Mouse (Mus musculus) forebrain, embryonic 13.5 days (tissue): ENCODE results near the gene Rnf19b. TPM values are rescaled to one million over a fixed set of nuclear protein-coding genes. Genes with fewer than 3 reads are reported as not detected.
A peak's percentile ranks its signal among the peaks of the same experiment; 100 is the strongest.

Experiments
- ATAC-seq: fragments of 200-750 bp; cut with Nextera tagmentation; 2 replicates; pipeline ENCODE4 v1.8.0; 2017
- H3K27ac ChIP-seq: fragments of 300-500 bp; sonication (generic); 2 replicates; pipeline ENCODE4 v1.5.1; 2015; ENCODE audit warnings: inconsistent platforms, mild to moderate bottlenecking, moderate library complexity
- H3K27me3 ChIP-seq: fragments of 300-500 bp; sonication (generic); 2 replicates; pipeline ENCODE4 v1.6.1; 2015; ENCODE audit warnings: mild to moderate bottlenecking, inconsistent platforms
- H3K36me3 ChIP-seq: fragments of 300-500 bp; sonication (generic); 2 replicates; pipeline ENCODE4 v1.6.1; 2015; ENCODE audit warnings: mild to moderate bottlenecking, inconsistent platforms; ENCODE audit not compliant: poor library complexity, severe bottlenecking
- H3K4me1 ChIP-seq: fragments of 300-500 bp; sonication (generic); 2 replicates; pipeline ENCODE4 v1.6.1; 2015; ENCODE audit warnings: inconsistent platforms
- H3K4me2 ChIP-seq: fragments of 300-500 bp; sonication (generic); 2 replicates; pipeline ENCODE4 v1.6.1; 2015; ENCODE audit warnings: inconsistent platforms, mild to moderate bottlenecking, moderate library complexity
- H3K4me3 ChIP-seq: fragments of 300-500 bp; sonication (generic); 2 replicates; pipeline ENCODE4 v1.5.1; 2015; ENCODE audit warnings: mild to moderate bottlenecking, inconsistent platforms
- H3K9ac ChIP-seq: fragments of 300-500 bp; sonication (generic); 2 replicates; pipeline ENCODE4 v1.6.1; 2015; ENCODE audit warnings: mild to moderate bottlenecking, inconsistent platforms
- H3K9me3 ChIP-seq: fragments of 300-500 bp; sonication (generic); replicated peaks from 2 replicates; pipeline ENCODE4 v1.6.1; 2016; ENCODE audit warnings: inconsistent platforms
- WGBS: fragments of 180-500 bp; shearing (Covaris S2); methylation state at CpG from one replicate; pipeline ENCODE4 v1.1.7; 2015; 5-methylcytosine and 5-hydroxymethylcytosine counted together
- polyA plus RNA-seq: library from polyadenylated mRNA; unstranded; fragments of >200 nt; fragmentation: Nextera tagmentation; extraction: Ambion mirVana; gene quantifications from 2 replicates; pipeline ENCODE4 v1.2.1, GENCODE M21; 2015

The Rnf19b gene
- polyA plus RNA-seq, 1 experiment from 2014 or later: 12.9 TPM

DNA sequence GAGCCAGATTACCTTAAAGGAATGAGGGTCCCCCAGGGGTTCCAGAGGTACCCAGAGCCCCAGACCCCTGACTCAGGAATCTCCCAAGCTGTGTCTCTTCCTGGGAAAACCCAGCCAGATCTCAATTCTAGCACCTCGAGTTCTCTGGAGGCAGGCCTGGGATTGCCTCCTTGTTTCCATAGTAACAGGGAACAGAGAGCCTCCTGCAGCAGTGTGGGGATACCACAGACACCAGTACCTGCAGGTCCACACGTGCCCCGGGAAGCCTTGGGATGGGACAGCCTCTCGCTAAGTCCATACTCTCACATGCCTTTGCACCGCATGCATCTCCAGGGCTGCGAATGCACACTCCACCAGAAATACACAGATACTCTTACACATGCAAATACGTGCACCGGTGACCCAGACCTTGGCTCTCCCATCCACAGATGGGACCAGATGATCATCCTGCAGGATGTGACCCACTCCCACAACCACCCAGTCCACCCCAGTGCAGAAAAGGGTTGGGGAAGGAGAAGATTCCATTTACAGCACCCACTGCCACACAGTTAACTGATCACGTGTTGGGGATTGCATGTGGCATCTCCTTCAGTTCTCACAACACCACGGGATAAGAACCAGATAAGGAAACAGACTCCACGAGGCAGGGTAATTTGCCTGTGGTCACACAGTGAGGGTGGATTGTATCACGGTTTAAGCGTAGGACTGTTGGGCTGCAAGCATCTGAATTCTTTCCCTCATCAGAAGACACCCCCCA, 70.7 kb downstream of the Rnf19b start:
- Histone ChIP-seq H3K27me3 (peaks cover 17% of the 10 kb centered on the region), H3K4me2 (no peak overlapping the region), H3K36me3 (no peaks in the 10 kb centered on the region), H3K4me1 (peaks cover 46% of the 10 kb centered on the region), H3K27ac (no peak overlapping the region), H3K9me3 (no peaks in the 10 kb centered on the region), H3K4me3 (no peak overlapping the region), H3K9ac (no peak overlapping the region)
- ATAC-seq: no peak
- 70% methylated on average over 13 of the region's 13 CpGs for WGBS

DNA sequence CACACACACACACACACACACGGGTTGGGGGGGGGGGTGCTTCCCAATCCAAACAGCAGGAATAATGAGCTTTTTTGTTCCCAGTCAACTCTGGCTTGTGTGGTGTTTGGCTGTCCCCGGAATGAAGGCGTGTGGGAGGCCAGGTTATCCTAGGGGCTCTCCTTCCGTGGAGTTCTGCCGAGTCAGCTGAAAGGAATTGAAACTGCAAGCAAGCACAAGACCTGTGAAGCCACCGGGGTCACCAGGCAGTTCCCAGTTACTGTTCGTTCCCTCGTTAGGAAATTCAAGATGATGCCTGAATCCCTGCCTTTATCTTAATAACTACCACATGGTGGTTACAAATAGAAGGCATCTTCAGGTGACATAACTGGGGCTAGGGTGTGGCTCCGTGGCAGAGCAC, 71.3 kb downstream of the Rnf19b start:
- no peaks in the 10 kb centered on the region for H3K36me3 ChIP-seq
- no peak overlapping the region for H3K4me3 ChIP-seq
- H3K4me1 ChIP-seq: peaks cover 45% of the 10 kb centered on the region
- WGBS: 44% methylated on average over 9 of the region's 9 CpGs
- H3K27ac ChIP-seq: no peak overlapping the region
- H3K9ac ChIP-seq: no peak overlapping the region
- no peak overlapping the region for H3K4me2 ChIP-seq
- peaks cover 16% of the 10 kb centered on the region for H3K27me3 ChIP-seq
- H3K9me3 ChIP-seq: no peaks in the 10 kb centered on the region
- ATAC-seq: no peak

DNA sequence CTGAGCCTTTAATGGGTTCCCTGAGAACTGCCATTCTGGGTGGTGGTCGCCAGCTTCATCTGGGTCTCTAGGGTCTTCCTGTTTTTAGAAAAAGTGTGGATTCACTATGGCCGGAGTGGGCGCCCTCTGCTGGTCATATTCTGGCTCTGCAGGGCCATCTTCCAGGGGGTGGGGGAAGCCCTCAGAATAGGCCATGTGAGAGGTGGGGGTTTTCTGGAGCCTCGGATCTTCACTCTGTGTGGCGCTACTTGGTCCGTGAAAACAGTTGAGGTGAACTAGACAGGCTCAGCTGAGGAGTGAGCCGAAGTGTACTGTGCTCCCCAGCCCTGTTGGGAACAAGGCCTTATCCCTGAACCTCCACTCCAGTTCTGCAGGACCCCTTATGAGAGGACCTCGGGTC, 72.1 kb downstream of the Rnf19b start:
- WGBS: 3% methylated on average over 8 of the region's 8 CpGs
- peaks cover 40% of the 10 kb centered on the region for H3K4me1 ChIP-seq
- no peak overlapping the region for H3K4me3 ChIP-seq
- H3K27me3 ChIP-seq: peaks cover 16% of the 10 kb centered on the region
- ATAC-seq: peak; percentile 44
- H3K9me3 ChIP-seq: no peaks in the 10 kb centered on the region
- H3K27ac ChIP-seq: no peak overlapping the region
- H3K4me2 ChIP-seq: peak overlapping the region; percentile 22; the same call in 1 of the 2 replicates
- no peak overlapping the region for H3K9ac ChIP-seq
- H3K36me3 ChIP-seq: no peaks in the 10 kb centered on the region

DNA sequence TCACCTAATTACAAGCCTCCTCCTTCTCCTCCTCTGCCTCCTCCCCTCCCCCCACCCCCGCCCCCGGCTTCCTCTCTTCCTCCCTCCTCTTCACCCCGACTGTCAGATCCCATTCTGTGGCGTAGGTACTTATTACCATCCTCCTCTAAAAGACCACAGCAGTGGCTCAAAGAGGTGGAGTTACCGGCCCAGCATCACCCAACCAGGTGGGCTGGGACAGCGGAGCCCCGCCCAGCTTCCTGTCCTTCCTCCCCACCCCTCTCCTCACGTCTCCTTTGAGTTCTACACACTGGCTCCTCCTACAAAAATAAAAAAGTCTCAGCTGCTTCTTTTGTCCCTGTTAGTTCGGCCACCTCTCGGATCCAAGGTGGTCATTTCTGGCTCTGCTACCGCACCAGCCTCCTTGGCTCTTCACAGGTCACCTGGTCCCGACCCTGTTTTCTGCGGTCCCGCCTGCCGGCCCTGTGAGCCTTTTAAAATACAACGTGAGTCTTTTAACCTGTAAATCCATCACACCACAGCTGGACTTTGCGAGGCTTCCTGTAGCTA, 72.8 kb downstream of the Rnf19b start:
- no peaks in the 10 kb centered on the region for H3K9me3 ChIP-seq
- no peaks in the 10 kb centered on the region for H3K36me3 ChIP-seq
- 6% methylated on average over 16 of the region's 17 CpGs for WGBS
- peak overlapping the region; percentile 22 for H3K4me2 ChIP-seq
- peaks cover 34% of the 10 kb centered on the region for H3K4me1 ChIP-seq
- H3K27me3 ChIP-seq: peaks cover 20% of the 10 kb centered on the region
- no peak overlapping the region for H3K9ac ChIP-seq
- H3K27ac ChIP-seq: no peak overlapping the region
- no peak overlapping the region for H3K4me3 ChIP-seq
- ATAC-seq: no peak

DNA sequence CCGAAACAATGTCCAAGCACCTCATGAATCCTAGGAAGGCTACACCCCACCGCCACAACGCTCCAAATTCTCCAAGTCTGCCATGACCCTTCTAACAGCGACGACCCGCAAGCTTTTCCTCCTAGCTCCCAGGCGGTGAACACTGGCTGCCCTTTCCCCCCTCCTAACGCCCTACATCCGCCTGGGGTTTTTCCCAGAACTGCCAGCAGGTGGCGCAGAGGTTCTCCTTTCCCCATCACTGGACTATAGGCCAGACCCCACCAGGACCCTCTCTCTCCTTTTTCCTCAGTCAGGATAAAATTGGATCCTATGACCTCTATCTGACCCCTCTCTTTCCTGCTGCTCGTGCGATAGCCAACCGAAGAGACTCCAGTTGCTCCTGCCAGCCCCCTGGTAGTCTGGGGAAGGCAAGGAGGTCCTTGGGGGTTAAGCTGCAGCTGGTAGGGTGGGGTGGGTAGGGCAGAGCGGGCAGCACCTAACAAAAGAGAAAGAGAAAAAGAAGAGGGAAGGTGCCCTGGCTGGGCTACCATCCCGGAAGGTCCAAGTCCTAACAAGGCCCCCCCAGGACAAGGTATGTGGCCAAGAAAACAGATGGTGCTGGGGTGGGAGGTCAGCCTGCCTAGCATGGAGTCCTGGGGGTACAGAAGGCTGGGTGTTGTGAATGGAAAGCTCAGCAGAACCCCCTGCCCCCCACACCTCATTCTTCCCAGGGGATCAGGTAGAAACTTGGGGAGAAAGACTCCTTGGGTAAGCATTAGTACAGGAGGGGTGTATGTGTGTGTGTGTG, 76.9 kb downstream of the Rnf19b start:
- H3K36me3 ChIP-seq: no peaks in the 10 kb centered on the region
- no peak overlapping the region for H3K4me3 ChIP-seq
- 0 out of 2 replicates have a peak, but pooled peaks have one; percentile 41 for ATAC-seq
- 11% methylated on average over 15 of the region's 15 CpGs for WGBS
- H3K9ac ChIP-seq: no peak overlapping the region
- H3K9me3 ChIP-seq: no peaks in the 10 kb centered on the region
- H3K27ac ChIP-seq: no peak overlapping the region
- H3K27me3 ChIP-seq: peaks cover 51% of the 10 kb centered on the region
- 0 out of 2 replicates have a peak overlapping the region, but pooled peaks have one; percentile 27 for H3K4me2 ChIP-seq
- peaks cover 28% of the 10 kb centered on the region for H3K4me1 ChIP-seq

Other genes starting within 250 kb of the Rnf19b start
- 6.7 and 7.6 TPM in 2 replicates for gene Trim62, start 174.7 kb upstream of the Rnf19b start, polyA plus RNA-seq
- 11.3 and 13.5 TPM in 2 replicates for gene Azin2, start 95.8 kb upstream of the Rnf19b start, polyA plus RNA-seq
- 155 and 166 TPM in 2 replicates for gene Ak2, start 66.3 kb upstream of the Rnf19b start, polyA plus RNA-seq
- gene Tmem54, start 47.3 kb downstream of the Rnf19b start, polyA plus RNA-seq: not detected in 2 replicates
- 19.6 and 20.4 TPM in 2 replicates for gene Hpca, start 63.8 kb downstream of the Rnf19b start, polyA plus RNA-seq
- 0.93 and 1.1 TPM in 2 replicates for gene Fndc5, start 78.7 kb downstream of the Rnf19b start, polyA plus RNA-seq
- gene S100pbp, start 131.5 kb downstream of the Rnf19b start, polyA plus RNA-seq: 15.6 and 19.1 TPM in 2 replicates
- 100 and 106 TPM in 2 replicates for gene Yars, start 131.5 kb downstream of the Rnf19b start, polyA plus RNA-seq
- gene C77080, start 203.1 kb downstream of the Rnf19b start, polyA plus RNA-seq: 3.7 and 3.8 TPM in 2 replicates
- 0.18 and 0.19 TPM in 2 replicates for gene Sync, start 229.3 kb downstream of the Rnf19b start, polyA plus RNA-seq